Mouse (Mus musculus): Measurements from ENCODE around the gene Vcp. TPM values are rescaled to one million over a fixed set of nuclear protein-coding genes. Genes with fewer than 3 reads are reported as not detected.

The Vcp gene
- total and polyA plus RNA-seq, 3 experiments = 127 to 254 (median 238) TPM

DNA sequence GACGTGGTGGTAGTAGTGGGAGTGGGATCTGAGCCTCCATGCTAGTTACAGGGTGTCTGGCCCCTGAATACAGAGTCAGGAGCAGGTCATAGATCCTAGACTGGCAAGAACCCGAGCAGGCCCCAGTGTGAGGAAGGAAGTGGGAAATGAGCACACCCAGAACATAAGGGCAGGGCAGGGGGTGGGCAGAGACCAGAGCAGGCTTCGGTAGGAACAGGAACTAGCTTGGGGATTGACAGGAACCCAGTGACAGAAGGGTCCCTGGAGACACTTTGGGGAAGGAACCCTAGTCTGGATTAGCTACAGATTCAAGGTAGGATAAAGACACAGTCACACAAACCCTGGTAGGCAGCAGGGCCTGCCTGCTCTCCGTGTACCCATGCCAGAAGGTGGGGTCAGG lies 44.4 kb upstream of the Vcp start:
- intact Hi-C loops (cut with DNase I) = loop anchor here (5.0 to 10.0 kb wide), 2 partner anchors 360 to 378 kb away; no protein-coding TSS in a partner anchor
- WGBS = 20% methylated on average over 4 of the region's 4 CpGs

DNA sequence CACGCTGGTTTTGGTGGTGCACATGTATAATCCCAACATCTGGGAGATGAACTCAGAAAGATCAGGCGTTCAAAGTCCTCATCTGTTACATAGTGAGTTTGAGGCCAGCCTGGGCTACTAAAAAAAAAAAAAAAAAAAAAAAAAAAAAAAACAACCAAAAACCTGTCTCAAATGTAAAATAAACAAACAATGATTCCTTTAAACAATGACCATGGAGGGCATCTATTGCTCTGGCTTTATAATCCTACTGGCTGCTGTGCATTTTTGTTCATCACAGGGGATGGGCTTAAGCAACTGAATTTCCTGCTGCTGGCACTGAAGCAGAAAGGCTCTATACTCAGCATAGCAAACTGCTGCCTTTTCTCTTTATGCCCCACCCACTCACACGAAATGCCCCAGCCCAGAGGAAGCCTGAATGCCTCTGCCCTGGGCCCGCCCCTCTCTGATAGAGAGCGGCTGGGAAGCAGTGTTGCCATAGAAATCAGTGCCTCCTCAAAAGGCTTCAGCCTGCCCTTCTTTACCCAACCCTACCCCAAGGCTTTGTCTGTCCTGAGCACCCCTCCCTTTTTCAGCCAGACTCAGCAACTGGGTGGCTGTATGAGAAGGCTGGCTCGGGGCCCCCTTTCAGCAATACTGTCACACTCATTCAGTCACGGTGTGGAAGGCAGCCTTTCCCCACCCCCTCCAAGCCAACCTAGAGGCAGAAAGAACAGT lies 43.5 kb upstream of the Vcp start:
- Histone ChIP-seq H3K79me2 (replicated peaks; ENCODE audit: control insufficient read depth, insufficient read depth, low read length) (no peaks in the 10 kb centered on the region), H3K4me1 (ENCODE audit: control insufficient read depth, insufficient read depth, low read length) (peaks cover 10% of the 10 kb centered on the region), H3K4me3 (peak overlapping the region; percentile 24; the same call in 1 of the 2 replicates), H3K9ac (ENCODE audit: low read depth, low read length) (no peak overlapping the region), H3K36me3 (ENCODE audit: control insufficient read depth, insufficient read depth, low read length) (no peaks in the 10 kb centered on the region), H3K27ac (peak overlapping the region; percentile 79), H3K27me3 (ENCODE audit: control insufficient read depth, insufficient read depth, low read length) (no peaks in the 10 kb centered on the region)
- intact Hi-C loops (cut with DNase I) = loop anchor here (10.0 kb wide), 1 partner anchor 361 kb away; no protein-coding TSS in a partner anchor
- no peak for TF ChIP-seq EP300 (IDR thresholded peaks at IDR 0.05; ENCODE audit: insufficient read depth, low read depth, low read length)
- 29% methylated on average over 7 of the region's 7 CpGs for WGBS
- DNase-seq = peak; percentile 70 to 83

More for the DNA sequence above, 44.4 kb upstream of the Vcp start:
- H3K27ac ChIP-seq = peak overlapping the region; percentile 79
- H3K9ac ChIP-seq (ENCODE audit: low read depth, low read length) = no peak overlapping the region; the same call in 1 of the 2 replicates
- H3K4me1 ChIP-seq (ENCODE audit: control insufficient read depth, insufficient read depth, low read length) = peaks cover 5% of the 10 kb centered on the region
- H3K4me3 ChIP-seq = peak overlapping the region; percentile 71
- H3K36me3 ChIP-seq (ENCODE audit: control insufficient read depth, insufficient read depth, low read length) = no peaks in the 10 kb centered on the region
- no peak for TF ChIP-seq POLR2A (IDR thresholded peaks at IDR 0.05; ENCODE audit: insufficient read depth, low read depth, low read length)
- TF ChIP-seq EP300 (IDR thresholded peaks at IDR 0.05; ENCODE audit: insufficient read depth, low read depth, low read length) = 0 out of 2 replicates have a peak, but pooled peaks have one; percentile 36
- TF ChIP-seq CTCF (IDR thresholded peaks at IDR 0.05) = no peak
- no peaks in the 10 kb centered on the region for H3K79me2 ChIP-seq (replicated peaks; ENCODE audit: control insufficient read depth, insufficient read depth, low read length)
- peak; percentile 58 to 75 for DNase-seq
- H3K27me3 ChIP-seq (ENCODE audit: control insufficient read depth, insufficient read depth, low read length) = no peaks in the 10 kb centered on the region

GRCm38 (mm10) chr4:43040881-43041547 lies 40.7 kb upstream of the Vcp start:
- 63% methylated on average over 9 of the region's 9 CpGs for WGBS
- TF ChIP-seq CTCF (IDR thresholded peaks at IDR 0.05) (no peak), EP300 (IDR thresholded peaks at IDR 0.05; ENCODE audit: insufficient read depth, low read depth, low read length) (no peak), POLR2A (IDR thresholded peaks at IDR 0.05; ENCODE audit: insufficient read depth, low read depth, low read length) (no peak)

GRCm38 (mm10) chr4:43040114-43040572 lies 39.8 kb upstream of the Vcp start:
- H3K4me1 ChIP-seq (ENCODE audit: control insufficient read depth, insufficient read depth, low read length) = peaks cover 13% of the 10 kb centered on the region
- intact Hi-C loops (cut with DNase I) = loop anchor here (10.0 kb wide), 1 partner anchor 365 kb away; no protein-coding TSS in a partner anchor
- peak overlapping the region; percentile 78 for H3K4me3 ChIP-seq
- peak overlapping the region; percentile 86 for H3K27ac ChIP-seq
- peak; percentile 93 to 97 for DNase-seq
- no peak for TF ChIP-seq EP300 (IDR thresholded peaks at IDR 0.05; ENCODE audit: insufficient read depth, low read depth, low read length)
- TF ChIP-seq POLR2A (IDR thresholded peaks at IDR 0.05; ENCODE audit: insufficient read depth, low read depth, low read length) = peak; percentile 64
- no peak; the same call in 1 of the 2 replicates for TF ChIP-seq CTCF (IDR thresholded peaks at IDR 0.05)
- H3K36me3 ChIP-seq (ENCODE audit: control insufficient read depth, insufficient read depth, low read length) = no peaks in the 10 kb centered on the region
- H3K9ac ChIP-seq (ENCODE audit: low read depth, low read length) = peak overlapping the region; percentile 80
- H3K79me2 ChIP-seq (replicated peaks; ENCODE audit: control insufficient read depth, insufficient read depth, low read length) = no peaks in the 10 kb centered on the region
- no peaks in the 10 kb centered on the region for H3K27me3 ChIP-seq (ENCODE audit: control insufficient read depth, insufficient read depth, low read length)
- 1% methylated on average over 25 of the region's 25 CpGs for WGBS

More at GRCm38 (mm10) chr4:43040881-43041547, 40.7 kb upstream of the Vcp start:
- Histone ChIP-seq H3K27ac (0 out of 2 replicates have a peak overlapping the region, but pooled peaks have one; percentile 7), H3K9ac (ENCODE audit: low read depth, low read length) (no peak overlapping the region), H3K4me1 (ENCODE audit: control insufficient read depth, insufficient read depth, low read length) (peaks cover 13% of the 10 kb centered on the region), H3K4me3 (no peak overlapping the region), H3K36me3 (ENCODE audit: control insufficient read depth, insufficient read depth, low read length) (no peaks in the 10 kb centered on the region), H3K27me3 (ENCODE audit: control insufficient read depth, insufficient read depth, low read length) (no peaks in the 10 kb centered on the region), H3K79me2 (replicated peaks; ENCODE audit: control insufficient read depth, insufficient read depth, low read length) (no peaks in the 10 kb centered on the region)
- intact Hi-C loops (cut with DNase I) = loop anchor here (10.0 kb wide), 1 partner anchor 364 kb away; no protein-coding TSS in a partner anchor
- no peak for DNase-seq

DNA sequence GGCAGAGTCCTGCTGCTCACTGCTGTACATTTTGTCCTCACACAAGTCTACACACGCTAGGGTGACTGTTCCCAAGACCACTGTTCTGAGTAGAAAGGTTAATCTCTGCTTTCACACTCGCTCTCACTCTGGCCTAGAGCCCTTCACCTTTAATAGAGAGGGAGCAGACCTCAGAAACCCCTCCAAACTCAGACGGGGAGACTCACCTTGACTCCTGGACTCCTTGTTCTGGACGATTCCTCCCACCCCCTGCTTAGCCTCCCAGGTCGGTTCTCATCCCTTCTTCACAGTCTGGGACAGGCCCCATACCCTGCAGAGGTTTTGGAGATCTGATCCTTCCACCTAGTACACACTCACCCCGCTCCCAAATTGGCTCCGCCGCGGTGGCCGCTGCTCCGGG lies 39.3 kb upstream of the Vcp start:
- no peak for DNase-seq
- Histone ChIP-seq H3K9ac (ENCODE audit: low read depth, low read length) (peak overlapping the region; percentile 80), H3K4me1 (ENCODE audit: control insufficient read depth, insufficient read depth, low read length) (peaks cover 10% of the 10 kb centered on the region), H3K36me3 (ENCODE audit: control insufficient read depth, insufficient read depth, low read length) (no peaks in the 10 kb centered on the region), H3K4me3 (peak overlapping the region; percentile 78), H3K27me3 (ENCODE audit: control insufficient read depth, insufficient read depth, low read length) (no peaks in the 10 kb centered on the region), H3K79me2 (replicated peaks; ENCODE audit: control insufficient read depth, insufficient read depth, low read length) (no peaks in the 10 kb centered on the region), H3K27ac (peak overlapping the region; percentile 86)
- WGBS = 2% methylated on average over 11 of the region's 11 CpGs
- TF ChIP-seq EP300 (IDR thresholded peaks at IDR 0.05; ENCODE audit: insufficient read depth, low read depth, low read length) (no peak), POLR2A (IDR thresholded peaks at IDR 0.05; ENCODE audit: insufficient read depth, low read depth, low read length) (no peak), CTCF (IDR thresholded peaks at IDR 0.05) (no peak)
- intact Hi-C loops (cut with DNase I) = loop anchor here (10.0 kb wide), 1 partner anchor 365 kb away; no protein-coding TSS in a partner anchor

Measured in heart, adult 2 months (tissue).